Mouse (Mus musculus): ENCODE data around the gene Gnb3. TPM values are rescaled to one million over a fixed set of nuclear protein-coding genes. Genes with fewer than 3 reads are reported as not detected.
"Not testable (repeated sequence)": the region's sequence is repeated elsewhere in the genome, so short reads cannot be mapped to it uniquely, and the experiment has no call there.

Gene Gnb3
- total RNA-seq, 2 experiments from 2014 or later, result 0.21 TPM; not detected in 1

- DNase-seq (ENCODE audit: low spot score in 2 of 2), result no peak
These were observed 23.5 kb downstream of the Gnb3 start for GRCm38 (mm10) chr6:124816611-124817010.

- DNase-seq (ENCODE audit: low spot score in 2 of 2), result no peak
These were observed 25.0 kb downstream of the Gnb3 start for GRCm38 (mm10) chr6:124814858-124815774.

- no peak for DNase-seq (ENCODE audit: low spot score in 2 of 2)
These were observed 25.6 kb downstream of the Gnb3 start for GRCm38 (mm10) chr6:124814448-124814847.

GRCm38 (mm10) chr6:124813933-124814332 is 26.1 kb downstream of the Gnb3 start, which contains the start of gene Tpi1:
Gene Tpi1 (minus strand): TSS chr6:124814296.
- peak; percentile 85 to 93 for DNase-seq (ENCODE audit: low spot score in 2 of 2)

- DNase-seq (ENCODE audit: low spot score in 2 of 2), result peak; percentile 62 to 75
These were observed 26.6 kb downstream of the Gnb3 start for GRCm38 (mm10) chr6:124813496-124813895.

GRCm38 (mm10) chr6:124812848-124813247 is 27.2 kb downstream of the Gnb3 start:
- DNase-seq (ENCODE audit: low spot score in 2 of 2), result no peak

- DNase-seq (ENCODE audit: low spot score in 2 of 2), result no peak
These were observed 28.1 kb downstream of the Gnb3 start for GRCm38 (mm10) chr6:124811701-124812560.

GRCm38 (mm10) chr6:124811403-124811665 is 28.7 kb downstream of the Gnb3 start:
- no peak for DNase-seq (ENCODE audit: low spot score in 2 of 2)

GRCm38 (mm10) chr6:124810566-124811402 is 29.3 kb downstream of the Gnb3 start:
- DNase-seq (ENCODE audit: low spot score in 2 of 2), result not testable (repeated sequence)

- DNase-seq (ENCODE audit: low spot score in 2 of 2), result no peak
These were observed 30.1 kb downstream of the Gnb3 start for GRCm38 (mm10) chr6:124809775-124810538.

GRCm38 (mm10) chr6:124809052-124809774 is 30.9 kb downstream of the Gnb3 start:
- peak; percentile 72 to 73 for DNase-seq (ENCODE audit: low spot score in 2 of 2)

GRCm38 (mm10) chr6:124808358-124809012 is 31.6 kb downstream of the Gnb3 start, which contains the start of gene Spsb2:
Gene Spsb2 (plus strand): TSS chr6:124808661.
- peak; percentile 53 to 65 for DNase-seq (ENCODE audit: low spot score in 2 of 2)

GRCm38 (mm10) chr6:124807986-124808357 is 32.1 kb downstream of the Gnb3 start:
- DNase-seq (ENCODE audit: low spot score in 2 of 2), result no peak

GRCm38 (mm10) chr6:124807366-124807765 is 32.7 kb downstream of the Gnb3 start:
- no peak for DNase-seq (ENCODE audit: low spot score in 2 of 2)

GRCm38 (mm10) chr6:124806446-124807140 is 33.5 kb downstream of the Gnb3 start:
- DNase-seq (ENCODE audit: low spot score in 2 of 2), result no peak

GRCm38 (mm10) chr6:124805341-124806321 is 34.4 kb downstream of the Gnb3 start:
- DNase-seq (ENCODE audit: low spot score in 2 of 2), result peak; percentile 92 to 97

GRCm38 (mm10) chr6:124804341-124804740 is 35.7 kb downstream of the Gnb3 start:
- DNase-seq (ENCODE audit: low spot score in 2 of 2), result no peak
